Mouse (Mus musculus): ENCODE measurements at regions not wholly inside any gene's neighbourhood (a gene's known extent, or its start where the extent isn't known, plus 50 kb on each side); places are given as distances from the start of the nearest gene placed in this dataset.

DNA sequence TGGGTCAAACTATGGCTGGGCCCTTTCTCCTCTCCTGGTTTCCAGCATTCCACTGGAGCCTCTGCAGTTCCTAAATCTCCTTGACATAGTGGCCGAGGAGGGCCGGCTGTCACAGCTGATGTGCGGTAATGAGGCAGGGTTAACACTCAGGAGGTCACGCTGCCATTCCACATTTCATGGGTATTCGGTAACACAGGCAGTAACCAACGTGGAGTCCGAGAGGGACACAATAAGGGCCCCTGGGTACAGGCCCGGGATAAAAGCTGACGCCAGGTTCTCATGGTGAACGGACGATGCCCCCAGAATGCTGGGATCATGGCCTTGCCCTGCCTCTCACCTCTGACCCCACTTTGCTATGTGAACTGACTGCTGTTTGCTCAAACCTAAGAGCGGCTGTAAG lies 289.0 kb upstream of the Tbx3 start:
- DNase-seq (ENCODE audit: low read depth in 2 of 2, low spot score in 2 of 2) = no peak

DNA sequence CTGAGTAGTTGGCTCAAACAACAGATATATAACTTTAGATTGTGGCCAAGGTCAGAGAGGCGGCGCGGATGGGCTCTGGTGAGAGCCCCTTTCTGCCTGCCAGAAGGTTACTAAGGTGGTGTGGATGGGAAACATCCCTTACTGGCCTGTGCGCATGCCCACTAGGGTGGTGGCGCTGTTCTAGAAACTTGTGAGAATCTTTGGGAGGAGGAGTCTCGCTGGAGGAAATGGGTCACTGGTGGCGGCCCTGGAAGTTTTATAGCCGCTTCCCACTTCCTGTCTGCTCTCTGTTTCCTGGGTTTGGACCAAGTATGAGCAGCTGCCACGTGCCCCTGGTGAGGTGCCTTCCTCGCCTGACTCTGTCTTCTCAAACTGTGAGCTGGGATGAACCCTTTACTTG lies 285.0 kb upstream of the Tbx3 start:
- DNase-seq (ENCODE audit: low read depth in 2 of 2, low spot score in 2 of 2) = no peak

DNA sequence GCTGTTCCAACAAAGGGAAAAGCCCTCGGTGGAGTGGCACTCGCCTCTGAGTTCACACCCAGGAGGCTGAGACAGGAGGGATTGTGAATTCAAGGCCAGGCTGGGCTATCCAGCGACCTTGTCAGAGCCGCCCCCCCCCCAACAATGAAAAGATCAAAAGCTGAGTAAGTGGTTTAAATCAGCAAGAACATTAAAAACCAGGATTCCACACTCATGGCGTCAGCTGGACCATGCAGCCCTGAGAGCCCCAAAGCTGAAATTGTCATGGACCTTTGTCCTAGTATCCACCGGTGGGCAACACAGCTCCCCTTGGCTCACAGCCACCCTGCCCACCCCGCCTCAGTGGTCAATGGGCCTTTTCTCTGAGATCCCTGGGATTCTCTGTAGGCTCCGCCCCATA lies 283.6 kb upstream of the Tbx3 start:
- DNase-seq (ENCODE audit: low read depth in 2 of 2, low spot score in 2 of 2) = no peak

DNA sequence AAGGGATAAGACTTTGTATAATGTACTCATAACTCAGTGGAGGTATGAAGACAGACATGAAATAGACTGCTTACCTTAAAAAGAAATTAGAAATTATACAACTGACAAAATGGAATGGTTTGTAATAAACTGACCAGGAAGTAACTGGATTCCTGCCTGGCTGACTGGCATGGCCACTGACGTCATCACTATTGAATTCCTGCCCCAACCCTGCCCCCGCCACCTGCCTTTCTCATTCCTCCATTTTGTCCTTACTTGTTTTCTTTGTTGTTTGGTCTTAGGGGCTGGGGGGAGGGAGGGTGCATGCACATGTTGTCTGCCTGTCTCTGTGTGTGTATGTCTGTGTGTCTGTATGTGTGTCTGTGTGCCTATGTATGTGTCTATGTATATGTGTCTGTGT lies 283.2 kb upstream of the Tbx3 start:
- DNase-seq (ENCODE audit: low read depth in 2 of 2, low spot score in 2 of 2) = no peak

DNA sequence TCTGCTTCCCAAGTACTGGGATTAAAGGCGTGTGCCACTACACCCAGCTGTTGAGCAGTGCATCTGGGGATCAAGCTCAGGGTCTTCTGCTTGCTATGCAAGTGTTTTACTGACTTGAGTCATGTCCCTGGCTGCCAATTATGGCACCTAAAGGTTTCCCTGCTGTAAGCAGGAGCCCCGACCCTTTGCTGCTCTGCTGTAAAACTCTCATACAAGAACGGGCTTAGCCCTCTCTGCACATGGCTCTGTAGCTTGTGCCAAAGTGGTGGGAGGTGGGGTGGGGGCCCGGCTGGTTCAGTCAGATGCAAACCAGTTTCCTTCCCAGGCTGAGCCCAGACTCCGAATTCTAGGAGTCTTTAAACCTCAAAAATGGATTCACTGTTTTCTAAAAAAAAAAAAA lies 281.6 kb upstream of the Tbx3 start:
- DNase-seq (ENCODE audit: low read depth in 2 of 2, low spot score in 2 of 2) = no peak

DNA sequence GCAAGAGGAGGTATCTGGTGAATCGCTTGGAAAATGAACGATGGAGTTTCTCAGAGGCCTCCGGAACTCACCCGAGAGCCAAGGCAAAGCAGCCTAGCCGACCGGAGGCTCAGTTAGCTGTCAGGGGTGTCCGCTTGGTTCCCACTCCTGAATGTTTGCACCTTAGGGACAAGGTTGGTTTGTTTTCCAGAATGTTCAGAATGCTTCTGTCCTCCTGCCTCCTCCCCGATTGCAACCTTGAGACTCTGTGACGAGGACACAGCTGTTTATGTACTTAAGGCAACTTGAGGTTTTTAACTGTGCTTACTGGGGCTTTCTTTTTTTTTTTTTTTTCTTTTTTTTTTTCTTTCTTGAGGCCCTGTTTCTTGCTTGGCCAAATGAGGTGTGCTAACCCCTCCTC lies 281.1 kb upstream of the Tbx3 start:
- DNase-seq (ENCODE audit: low read depth in 2 of 2, low spot score in 2 of 2) = no peak

DNA sequence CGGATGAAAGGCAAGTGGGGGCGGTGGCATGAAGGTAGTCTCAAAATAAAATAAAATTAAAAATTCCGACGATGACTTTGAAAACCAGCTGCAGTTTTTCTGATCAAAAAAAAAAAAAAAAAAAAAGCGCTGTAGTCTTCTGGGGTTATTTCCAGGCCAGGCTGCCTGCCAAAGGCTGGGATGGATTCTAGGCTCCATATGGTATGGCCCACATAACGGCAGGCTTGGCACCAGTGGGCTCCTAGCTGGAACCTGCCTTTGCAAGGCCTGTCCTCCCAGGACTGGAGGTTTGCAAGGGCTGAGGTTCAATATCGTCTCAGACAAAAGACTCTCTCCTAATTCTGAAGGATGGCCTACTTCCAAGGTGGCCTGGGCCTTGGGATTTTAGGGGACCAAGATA lies 280.6 kb upstream of the Tbx3 start:
- DNase-seq (ENCODE audit: low read depth in 2 of 2, low spot score in 2 of 2) = no peak

DNA sequence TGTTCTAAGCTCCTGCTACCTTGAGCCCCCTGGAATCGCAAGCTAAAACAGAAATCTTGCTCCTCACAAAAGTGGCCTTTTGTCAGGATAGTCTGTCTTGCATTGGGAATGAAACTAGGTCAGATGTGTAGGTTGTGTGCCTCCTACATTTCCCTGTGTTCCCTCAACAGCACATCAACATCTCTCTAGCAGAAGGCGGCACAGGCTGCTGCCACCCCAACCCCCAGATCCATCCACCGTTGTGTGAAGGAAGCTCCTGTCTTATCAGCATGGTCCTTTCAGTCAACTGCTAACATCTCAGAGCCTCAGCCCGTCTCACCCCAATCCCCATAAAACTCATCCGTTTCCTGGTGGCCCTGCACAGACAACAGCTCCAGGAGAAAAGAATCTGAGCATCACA lies 272.0 kb upstream of the Tbx3 start:
- no peak for DNase-seq (ENCODE audit: low read depth in 2 of 2, low spot score in 2 of 2)

DNA sequence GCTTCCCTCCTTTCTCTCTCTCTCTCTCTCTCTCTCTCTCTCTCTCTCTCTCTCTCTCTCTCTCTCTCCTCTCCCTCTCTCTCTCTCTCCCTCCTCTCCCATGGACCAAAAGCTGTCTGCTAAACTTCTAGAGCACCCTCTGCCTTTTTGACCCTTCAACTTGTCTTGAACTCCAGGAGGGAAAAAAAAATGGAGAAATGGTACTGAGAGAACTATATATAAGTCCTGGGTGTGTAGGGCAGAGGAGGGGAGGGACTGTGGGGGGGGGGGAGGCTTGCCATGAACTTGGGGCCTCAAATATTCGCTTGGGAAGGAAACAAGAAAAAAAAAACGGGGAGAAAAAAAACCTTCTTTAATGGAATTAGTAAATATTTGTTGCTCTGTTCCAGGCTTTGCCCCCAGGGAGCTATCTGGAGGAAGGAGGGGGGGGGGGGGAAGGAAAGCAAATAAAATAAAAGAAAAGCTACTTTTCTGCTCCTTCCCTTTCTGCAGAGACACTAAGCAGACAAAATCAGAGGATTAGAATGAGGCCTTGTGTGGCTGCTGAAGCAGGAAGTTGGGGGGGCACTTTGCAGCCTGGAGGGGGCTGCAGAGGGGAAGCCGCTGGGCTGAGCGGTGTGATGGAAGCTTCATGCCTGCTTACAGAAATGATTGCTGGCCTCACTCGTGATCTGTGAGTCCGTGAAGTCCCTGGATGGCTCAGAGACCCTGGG lies 270.1 kb upstream of the Tbx3 start:
- peak; percentile 29 to 53 for DNase-seq (ENCODE audit: low read depth in 2 of 2, low spot score in 2 of 2)

DNA sequence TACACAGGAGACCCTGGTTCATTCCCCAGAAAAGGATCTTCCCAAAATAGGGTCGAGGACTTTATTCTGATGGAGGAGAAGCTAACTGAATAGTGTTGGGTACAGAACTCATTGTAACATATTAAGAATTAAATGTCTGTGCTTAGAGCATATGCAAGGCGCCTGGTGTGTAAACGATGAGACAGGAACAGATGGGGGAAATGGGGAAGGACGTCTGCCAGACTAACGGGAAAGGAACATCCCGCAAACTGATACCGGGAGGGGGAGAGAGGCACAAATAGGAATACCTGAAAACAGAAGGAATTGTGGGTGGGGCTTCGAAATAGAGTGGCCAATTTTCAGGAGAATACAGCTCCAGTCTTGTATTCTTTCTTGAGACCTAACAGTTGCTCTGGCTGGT lies 268.6 kb upstream of the Tbx3 start:
- DNase-seq (ENCODE audit: low read depth in 2 of 2, low spot score in 2 of 2) = no peak

DNA sequence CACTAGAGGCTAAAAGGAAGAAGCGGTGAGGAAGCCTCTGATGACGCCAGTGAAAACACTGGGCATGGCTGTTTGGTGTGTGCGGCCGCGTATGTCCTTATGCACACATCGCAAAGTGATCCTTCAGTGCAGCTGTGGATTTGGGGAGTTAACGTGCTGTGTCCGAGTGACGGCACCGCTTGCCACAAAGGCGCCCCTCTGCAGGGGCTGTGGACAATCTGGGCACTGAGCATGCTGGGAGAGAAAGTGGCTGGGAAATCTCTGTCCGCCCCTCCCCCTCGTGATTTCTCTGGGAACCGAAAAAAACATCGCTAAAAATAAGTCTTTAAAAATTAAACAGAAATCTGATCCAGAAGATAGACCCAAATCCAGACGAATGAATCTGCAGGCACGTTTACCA lies 267.8 kb upstream of the Tbx3 start:
- no peak for DNase-seq (ENCODE audit: low read depth in 2 of 2, low spot score in 2 of 2)

DNA sequence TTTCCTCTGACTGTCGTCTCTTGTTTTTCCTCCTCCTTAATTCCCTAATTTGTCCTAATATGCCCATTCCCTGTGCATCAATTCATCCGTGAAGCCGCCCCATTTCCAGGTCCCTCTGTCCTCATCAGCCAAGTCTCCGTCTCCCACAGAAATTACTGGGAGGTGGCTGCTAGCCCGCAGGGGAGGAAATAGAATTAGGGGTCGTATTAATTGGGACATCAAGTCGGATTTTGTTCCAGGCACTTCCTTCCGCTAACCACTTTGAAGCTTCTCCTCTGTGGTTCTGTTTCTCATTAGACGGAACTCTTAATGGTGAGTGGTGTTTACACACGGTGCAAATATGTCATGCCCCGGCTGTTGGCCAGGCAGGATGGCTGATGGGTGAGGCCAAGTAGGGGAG lies 259.5 kb upstream of the Tbx3 start:
- DNase-seq (ENCODE audit: low read depth in 2 of 2, low spot score in 2 of 2) = no peak

DNA sequence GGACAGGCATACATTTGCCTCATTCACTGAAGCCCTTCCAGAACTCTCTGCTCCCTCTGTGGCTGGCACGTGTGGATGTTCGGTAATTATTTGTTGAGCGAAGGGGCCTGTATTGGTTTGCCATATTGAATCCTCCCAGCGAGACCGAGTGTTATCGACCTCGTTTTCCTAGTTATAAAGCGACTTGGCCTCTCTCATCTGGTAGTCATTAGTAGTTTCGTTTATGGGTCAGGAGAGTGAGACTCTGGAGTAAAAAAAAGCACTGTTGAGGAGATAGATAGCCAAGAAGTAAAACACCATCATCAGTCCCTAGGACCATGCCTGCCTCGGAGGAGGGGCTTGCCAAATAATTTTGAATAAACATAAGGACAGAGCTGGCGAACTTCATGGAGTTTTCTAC lies 254.6 kb upstream of the Tbx3 start:
- no peak for DNase-seq (ENCODE audit: low read depth in 2 of 2, low spot score in 2 of 2)

DNA sequence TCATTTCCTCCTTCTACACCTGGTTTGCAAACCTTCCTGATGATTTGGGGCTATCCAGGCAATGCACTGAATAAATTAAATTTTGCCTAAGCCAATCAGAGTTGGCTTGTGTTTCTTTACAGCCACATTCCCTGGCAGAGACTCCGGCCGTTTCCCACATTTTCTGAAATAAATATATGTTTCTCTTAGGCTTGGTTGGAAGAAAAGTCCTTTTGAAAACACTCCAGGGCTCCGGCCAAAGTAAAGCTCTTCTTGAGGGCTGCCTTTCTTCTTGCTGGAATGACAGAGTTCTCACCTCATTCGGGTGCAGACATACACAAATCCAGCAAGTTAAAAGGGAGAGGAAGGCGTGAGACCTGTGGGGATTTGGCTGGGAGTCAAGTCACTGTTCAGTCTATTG lies 252.0 kb upstream of the Tbx3 start:
- no peak for DNase-seq (ENCODE audit: low read depth in 2 of 2, low spot score in 2 of 2)

DNA sequence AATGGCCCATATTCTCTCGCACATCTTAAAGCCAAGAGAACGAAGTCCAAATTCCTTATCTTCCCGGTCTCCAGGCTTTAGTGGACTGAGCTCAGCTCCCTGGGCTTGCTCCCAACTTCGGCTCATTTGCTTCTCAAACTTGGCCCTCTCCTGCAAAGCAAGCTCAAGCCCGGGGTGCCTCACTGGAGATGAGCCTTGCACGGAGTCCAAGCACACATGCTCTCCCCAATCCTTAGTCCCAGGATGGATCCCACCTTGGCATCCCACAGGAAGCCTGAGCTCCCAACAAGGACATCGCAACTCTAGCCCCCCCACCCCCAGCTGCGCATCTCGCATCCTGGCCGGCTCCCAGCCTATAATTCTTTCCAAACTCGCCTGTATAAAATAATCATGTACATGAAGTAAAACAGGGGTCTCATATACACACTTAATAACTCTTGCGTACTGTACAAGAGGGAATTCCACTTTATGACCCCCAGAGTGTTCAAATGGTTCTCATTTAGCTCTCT lies 242.9 kb upstream of the Tbx3 start:
- DNase-seq (ENCODE audit: low read depth in 2 of 2, low spot score in 2 of 2) = no peak

DNA sequence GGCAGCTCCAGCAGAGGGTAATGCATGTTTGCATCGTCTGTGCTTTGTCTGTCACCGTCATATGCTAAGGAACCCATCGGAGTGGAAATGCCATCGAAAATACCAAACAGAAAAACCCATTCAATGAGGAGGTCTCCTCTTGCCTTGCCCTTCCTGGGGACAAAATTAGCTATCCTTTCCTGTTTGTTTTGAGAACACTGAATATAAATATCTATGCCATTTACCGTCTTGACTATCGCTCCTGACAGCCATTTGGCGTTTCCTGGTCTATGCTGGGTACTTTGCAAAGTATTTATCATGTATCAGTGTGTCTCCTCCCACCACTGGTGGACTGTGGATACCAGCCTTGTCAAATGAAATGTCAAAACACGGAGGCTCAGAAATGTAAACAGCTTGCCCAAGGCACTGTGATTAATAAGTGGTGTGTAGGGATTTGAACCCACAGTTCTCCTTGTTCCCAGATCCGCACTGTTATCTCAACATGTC lies 239.2 kb upstream of the Tbx3 start:
- DNase-seq (ENCODE audit: low read depth in 2 of 2, low spot score in 2 of 2) = no peak

DNA sequence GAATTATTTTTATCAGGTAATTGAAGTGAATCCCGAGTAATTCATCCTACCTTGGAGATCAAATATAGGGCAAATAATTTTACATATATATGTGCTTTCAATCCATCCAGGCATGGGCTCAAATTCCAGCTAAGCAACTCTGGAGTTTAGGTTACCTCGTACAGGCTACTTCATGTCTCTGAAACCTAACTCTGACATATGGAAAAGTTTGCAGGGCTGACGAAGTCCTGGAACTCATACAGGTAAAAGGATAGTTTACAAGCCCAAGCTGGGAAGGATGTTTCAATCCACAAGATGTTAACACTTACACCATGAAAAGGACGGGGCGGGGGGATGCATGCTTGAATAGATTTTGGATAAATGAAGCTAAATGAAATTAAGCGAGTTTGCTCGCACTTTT lies 235.9 kb upstream of the Tbx3 start:
- no peak for DNase-seq (ENCODE audit: low read depth in 2 of 2, low spot score in 2 of 2)

DNA sequence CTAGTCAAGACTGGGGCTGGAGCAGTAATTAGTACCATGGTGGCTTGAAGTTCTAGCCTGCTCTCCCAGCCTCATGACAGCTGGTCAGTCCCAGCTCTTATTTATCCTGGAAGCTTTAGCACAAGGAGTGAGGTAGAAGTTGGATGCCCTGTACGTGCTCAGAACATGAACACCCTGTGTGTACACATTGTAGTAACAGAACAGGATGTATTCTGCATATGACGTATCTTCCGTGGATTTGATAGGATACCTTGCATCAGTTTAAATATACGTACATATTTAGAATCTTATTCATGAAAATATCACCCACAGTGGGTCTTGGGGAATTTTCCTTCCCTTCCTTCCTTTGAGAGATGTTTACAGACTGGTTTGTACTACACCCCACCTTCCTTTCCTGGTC lies 222.0 kb upstream of the Tbx3 start:
- no peak for DNase-seq (ENCODE audit: low read depth in 2 of 2, low spot score in 2 of 2)

DNA sequence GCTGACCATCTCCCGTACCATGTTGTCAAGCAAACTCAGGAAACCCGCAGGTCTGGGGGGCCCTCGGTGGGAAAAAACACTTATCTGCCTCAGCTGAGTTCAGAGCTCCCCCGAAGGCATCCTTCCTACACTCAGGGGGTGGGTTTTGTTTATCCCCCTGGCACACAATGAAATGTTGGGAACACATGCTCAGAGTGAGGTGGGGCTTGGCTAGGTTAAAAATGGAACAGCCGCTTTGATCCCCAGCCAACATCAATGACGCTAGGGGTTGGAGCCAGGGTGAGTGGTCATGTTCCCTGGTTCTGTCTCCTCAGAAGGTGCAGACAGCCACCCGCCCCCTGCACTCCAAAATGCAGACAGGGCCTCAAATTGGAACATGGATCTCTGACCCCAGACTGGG lies 221.3 kb upstream of the Tbx3 start:
- DNase-seq (ENCODE audit: low read depth in 2 of 2, low spot score in 2 of 2) = no peak

DNA sequence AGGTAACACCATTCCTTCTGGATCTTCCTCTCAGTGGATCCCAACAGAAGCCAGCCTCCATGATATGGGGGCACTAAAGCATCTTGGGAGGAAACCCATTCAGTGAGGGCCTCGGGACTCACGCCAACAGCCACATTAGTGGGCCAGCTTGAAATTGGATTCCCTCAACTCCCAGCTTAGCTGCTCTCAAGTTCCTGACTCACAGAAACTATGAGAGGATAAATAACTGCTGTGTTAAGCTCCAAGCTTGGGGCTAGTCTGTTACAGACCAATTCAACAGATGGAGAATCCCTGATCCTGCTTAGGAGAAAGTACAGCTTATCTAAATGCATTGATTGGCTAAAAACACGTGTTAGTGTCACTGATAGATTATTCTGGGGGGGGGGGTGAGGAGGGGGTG lies 210.7 kb upstream of the Tbx3 start:
- DNase-seq (ENCODE audit: low read depth in 2 of 2, low spot score in 2 of 2) = no peak

DNA sequence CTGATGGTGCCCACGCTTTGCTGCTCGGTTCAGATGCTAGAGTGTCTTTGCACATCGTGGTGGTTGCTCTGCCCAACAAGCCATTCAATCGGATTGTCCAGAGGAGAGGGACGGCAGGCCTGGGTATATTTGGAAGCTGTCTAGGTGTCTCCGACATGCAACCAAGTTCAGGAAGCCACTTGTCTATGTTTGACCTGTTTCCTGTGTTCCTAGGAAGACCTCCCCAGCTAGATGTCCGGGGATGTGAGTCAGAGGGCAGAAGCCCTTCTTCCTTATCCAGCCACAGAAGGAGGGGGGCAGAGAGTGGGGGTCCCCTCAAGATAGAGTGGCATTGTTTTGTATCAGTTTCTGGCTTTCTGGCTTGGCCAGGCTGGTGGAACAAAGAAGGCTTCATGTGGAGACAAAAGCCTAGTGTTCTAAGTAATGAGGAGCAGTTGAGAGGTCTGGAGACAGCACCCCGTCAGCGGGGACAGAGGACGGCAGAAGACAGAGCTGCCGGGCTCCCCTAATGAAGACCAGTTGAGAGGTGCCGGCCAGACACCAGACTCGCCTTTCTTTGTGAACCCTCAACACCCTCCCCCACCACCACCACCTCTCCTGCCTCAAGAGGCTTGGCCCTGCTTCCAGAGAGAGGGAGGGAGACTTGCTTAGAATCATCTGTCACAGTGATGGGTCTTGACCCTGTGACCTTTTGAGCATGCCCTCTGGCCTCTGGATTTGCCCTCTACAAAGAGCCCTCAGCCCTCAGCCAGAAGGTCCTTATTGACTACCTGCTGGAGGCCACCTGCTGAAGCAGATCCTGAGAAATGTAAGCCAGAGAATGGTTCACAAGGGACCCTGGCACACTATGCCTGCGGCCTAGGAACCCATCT lies 207.6 kb upstream of the Tbx3 start:
- DNase-seq (ENCODE audit: low read depth in 2 of 2, low spot score in 2 of 2) = no peak

DNA sequence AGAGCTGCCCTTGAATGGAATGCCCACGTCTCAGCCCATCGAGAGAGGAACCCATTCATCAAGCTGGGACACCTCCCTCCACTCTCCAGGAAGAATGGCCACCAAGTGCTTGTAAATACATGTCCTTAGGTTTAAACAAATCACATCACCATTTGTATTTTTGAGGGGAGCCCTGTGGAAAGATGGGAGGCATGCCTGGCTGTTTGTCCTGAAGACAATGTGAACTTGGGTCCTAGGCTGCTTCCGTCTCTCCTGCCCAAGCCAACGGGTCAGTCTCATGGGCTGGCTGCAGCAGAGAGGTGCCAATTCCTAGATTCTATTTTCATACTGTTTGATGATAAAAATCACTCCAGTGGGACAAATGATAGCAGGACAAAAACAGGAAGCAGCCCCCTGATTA lies 205.9 kb upstream of the Tbx3 start:
- no peak for DNase-seq (ENCODE audit: low read depth in 2 of 2, low spot score in 2 of 2)

Measured in CD8-positive naive resting alpha-beta T cell, adult 2 months (primary cell).